Mouse (Mus musculus) ES-E14 (cell line): Measurements from ENCODE around the gene Clk2. TPM values are rescaled to one million over a fixed set of nuclear protein-coding genes. Genes with fewer than 3 reads are reported as not detected.

ENCODE experiments used
- DNase-seq: peaks from one replicate; pipeline ENCODE4 v3.0.0-alpha.2; 2013; ENCODE audit warnings: low read depth, low spot score
- H3K27ac ChIP-seq: 2 replicates; pipeline ENCODE4 v1.5.1; 2012; ENCODE audit warnings: low read depth, mild to moderate bottlenecking, low read length, moderate library complexity, mixed read lengths; ENCODE audit not compliant: poor library complexity, insufficient read depth, severe bottlenecking
- H3K36me3 ChIP-seq: 2 replicates; pipeline ENCODE4 v1.6.1; 2012; ENCODE audit warnings: mild to moderate bottlenecking, low read length, moderate library complexity, mixed read lengths; ENCODE audit not compliant: control insufficient read depth, poor library complexity, insufficient read depth, severe bottlenecking
- H3K4me1 ChIP-seq, 2 experiments: fragments of 150-350 bp in 1 of 2; sonication (generic) in 1 of 2; 2 replicates each; pipeline ENCODE4 v1.6.1; 2012; ENCODE audit warnings: low read length in 2 of 2, mild to moderate bottlenecking in 1 of 2, mixed read lengths in 1 of 2; ENCODE audit not compliant: control insufficient read depth in 2 of 2, insufficient read depth in 2 of 2, poor library complexity in 1 of 2
- H3K4me3 ChIP-seq, 2 experiments: fragments of 150-350 bp in 1 of 2; sonication (generic) in 1 of 2; 2 replicates each; pipeline ENCODE4 v1.5.1; 2012; ENCODE audit warnings: low read length in 2 of 2, low read depth in 1 of 2, mild to moderate bottlenecking in 1 of 2, mixed read lengths in 1 of 2; ENCODE audit not compliant: insufficient read depth in 1 of 2, poor library complexity in 1 of 2, severe bottlenecking in 1 of 2
- H3K9ac ChIP-seq: 2 replicates; pipeline ENCODE4 v1.6.1; 2012; ENCODE audit warnings: low read depth, mild to moderate bottlenecking, low read length, mixed read lengths; ENCODE audit not compliant: poor library complexity, insufficient read depth, severe bottlenecking
- H3K9me3 ChIP-seq: fragments of 150-350 bp; sonication (generic); 2 replicates; pipeline ENCODE4 v1.6.1; 2012; ENCODE audit warnings: low read depth, mild to moderate bottlenecking, low read length; ENCODE audit not compliant: control insufficient read depth, insufficient read depth
- CHD2 ChIP-seq: IDR thresholded peaks from 2 replicates; pipeline ENCODE4 v1.6.1; 2014; ENCODE audit warnings: mild to moderate bottlenecking, low read depth, low read length, inconsistent platforms
- HCFC1 ChIP-seq: IDR thresholded peaks from 2 replicates; pipeline ENCODE4 v1.6.1; 2012; ENCODE audit warnings: low read length, inconsistent platforms, borderline replicate concordance; ENCODE audit not compliant: insufficient read depth
- MAFK ChIP-seq: IDR thresholded peaks from 2 replicates; pipeline ENCODE4 v1.6.1; 2014; ENCODE audit warnings: mild to moderate bottlenecking, low read depth, low read length, inconsistent platforms; ENCODE audit not compliant: insufficient read depth
- ZC3H11A ChIP-seq: IDR thresholded peaks from 2 replicates; pipeline ENCODE4 v1.6.1; 2012; ENCODE audit warnings: low read depth, mild to moderate bottlenecking, inconsistent platforms, low read length, borderline replicate concordance
- ZNF384 ChIP-seq: IDR thresholded peaks from 2 replicates; pipeline ENCODE4 v1.6.1; 2012; ENCODE audit warnings: low read depth, low read length, inconsistent platforms
- in situ Hi-C, 2 experiments: fragments of 600-800 bp; cut with MboI; formaldehyde crosslinking; loops; one replicate each; pipeline ENCODE4 v1.15.1; 2025; ENCODE audit warnings: low sequenced_read_pairs in 2 of 2, inconsistent platforms in 1 of 2; ENCODE audit not compliant: unreplicated experiment in 2 of 2
- total RNA-seq: library from RNA; depleted of rRNA; stranded (reverse); fragments of 300-350 nt; gene quantifications from 2 replicates; pipeline ENCODE4 v1.2.3, GENCODE M21; 2012

The Clk2 gene
- total RNA-seq, 1 experiment: 42.0 TPM

GRCm38 (mm10) chr3:89133752-89134151 lies 30.8 kb upstream of the Clk2 start:
- H3K4me1 ChIP-seq: peaks cover 0 to 6% of the 10 kb centered on the region in 2 experiments; a peak in 1 of 4 replicates
- in situ Hi-C loops: no loop called here
- H3K9ac ChIP-seq: no peak overlapping the region
- no peak for DNase-seq
- H3K4me3 ChIP-seq: no peak overlapping the region
- H3K36me3 ChIP-seq: no peaks in the 10 kb centered on the region
- no peaks in the 10 kb centered on the region for H3K9me3 ChIP-seq
- no peak for TF ChIP-seq HCFC1
- TF ChIP-seq ZNF384: no peak
- no peak for TF ChIP-seq CHD2
- TF ChIP-seq ZC3H11A: no peak
- TF ChIP-seq MAFK: no peak
- H3K27ac ChIP-seq: no peak overlapping the region

GRCm38 (mm10) chr3:89135958-89136357 lies 28.6 kb upstream of the Clk2 start, which contains the start of gene Pklr:
Gene Pklr, plus strand, starts transcription at chr3:89136142.
- H3K36me3 ChIP-seq: no peaks in the 10 kb centered on the region
- no peaks in the 10 kb centered on the region for H3K9me3 ChIP-seq
- peaks cover 0 to 6% of the 10 kb centered on the region in 2 experiments; a peak in 1 of 4 replicates for H3K4me1 ChIP-seq
- no peak for DNase-seq
- H3K9ac ChIP-seq: peak within 1 kb of the TSS; percentile 60; the same call in 1 of the 2 replicates
- in situ Hi-C loops: no loop called here
- no peak within 1 kb of the TSS for H3K27ac ChIP-seq
- no peak for TF ChIP-seq ZC3H11A
- TF ChIP-seq CHD2: no peak
- no peak for TF ChIP-seq ZNF384
- TF ChIP-seq HCFC1: no peak
- TF ChIP-seq MAFK: no peak
- peak within 1 kb of the TSS; percentile 50 to 57; a peak in 2 of 4 replicates for H3K4me3 ChIP-seq

- Histone ChIP-seq H3K4me3 (peak overlapping the region in 1 of 2 experiments; percentile 50; a peak in 1 of 4 replicates), H3K36me3 (no peaks in the 10 kb centered on the region), H3K9me3 (no peaks in the 10 kb centered on the region), H3K27ac (no peak overlapping the region), H3K9ac (no peak overlapping the region), H3K4me1 (peaks cover 0 to 6% of the 10 kb centered on the region in 2 experiments; a peak in 1 of 4 replicates)
- DNase-seq: peak; percentile 55
- in situ Hi-C loops: no loop called here
- TF ChIP-seq MAFK: no peak
Measured at GRCm38 (mm10) chr3:89136365-89136764, 28.2 kb upstream of the Clk2 start.

- no peaks in the 10 kb centered on the region for H3K36me3 ChIP-seq
- H3K9me3 ChIP-seq: no peaks in the 10 kb centered on the region
- H3K4me3 ChIP-seq: no peak overlapping the region
- H3K27ac ChIP-seq: no peak overlapping the region
- no peak overlapping the region for H3K9ac ChIP-seq
- TF ChIP-seq HCFC1 (no peak), ZC3H11A (no peak), MAFK (no peak), CHD2 (no peak), ZNF384 (no peak)
- in situ Hi-C loops: no loop called here
- H3K4me1 ChIP-seq: peaks cover 0 to 6% of the 10 kb centered on the region in 2 experiments; a peak in 1 of 4 replicates
- no peak for DNase-seq
Measured at GRCm38 (mm10) chr3:89144821-89145220, 19.8 kb upstream of the Clk2 start.

- no peaks in the 10 kb centered on the region for H3K9me3 ChIP-seq
- DNase-seq: no peak
- peaks cover 0 to 12% of the 10 kb centered on the region in 2 experiments; a peak in 1 of 4 replicates for H3K4me1 ChIP-seq
- TF ChIP-seq CHD2 (no peak), HCFC1 (no peak), MAFK (no peak), ZC3H11A (no peak), ZNF384 (no peak)
- H3K36me3 ChIP-seq: no peaks in the 10 kb centered on the region
- no peak overlapping the region for H3K27ac ChIP-seq
- no peak overlapping the region for H3K4me3 ChIP-seq
- H3K9ac ChIP-seq: no peak overlapping the region
- in situ Hi-C loops: no loop called here
Measured at GRCm38 (mm10) chr3:89145566-89145965, 19.0 kb upstream of the Clk2 start.
